Mouse (Mus musculus): ENCODE measurements around the gene 5330417H12Rik. TPM values are rescaled to one million over a fixed set of nuclear protein-coding genes. Genes with fewer than 3 reads are reported as not detected.

Gene 5330417H12Rik
- polyA plus RNA-seq, 1 experiment from 2014 or later: not detected

- WGBS: under 1% methylated on average over 23 of the region's 24 CpGs
- no peaks in the 10 kb centered on the region for H3K27me3 ChIP-seq (ENCODE audit: control insufficient read depth, insufficient read depth, low read length)
- peak within 1 kb of the TSS; percentile 51 for H3K4me3 ChIP-seq (ENCODE audit: low read depth, low read length)
- H3K9ac ChIP-seq (ENCODE audit: low read length): peak within 1 kb of the TSS; percentile 49
- no peaks in the 10 kb centered on the region for H3K9me3 ChIP-seq (ENCODE audit: control insufficient read depth, low read length)
- H3K36me3 ChIP-seq (ENCODE audit: control insufficient read depth, insufficient read depth, low read length): no peaks in the 10 kb centered on the region
- DNase-seq (ENCODE audit: low spot score, missing footprints) (peak; percentile 98), ATAC-seq (ENCODE audit: low FRiP score) (peak; percentile 99)
- no peak within 1 kb of the TSS for H3K27ac ChIP-seq (ENCODE audit: low read depth, low read length)
- peak within 1 kb of the TSS; percentile 94 for H3K4me2 ChIP-seq
- peaks cover 3% of the 10 kb centered on the region; the same call in 1 of the 2 replicates for H3K4me1 ChIP-seq (ENCODE audit: control insufficient read depth, insufficient read depth, low read length)
Measured at GRCm38 (mm10) chr7:107594857-107595402, 30.0 kb downstream of the 5330417H12Rik start, which contains the start of gene Ppfibp2. Gene Ppfibp2 (plus strand): TSS chr7:107595207.

- Histone ChIP-seq H3K27ac (ENCODE audit: low read depth, low read length) (no peak overlapping the region), H3K9me3 (ENCODE audit: control insufficient read depth, low read length) (no peaks in the 10 kb centered on the region), H3K27me3 (ENCODE audit: control insufficient read depth, insufficient read depth, low read length) (no peaks in the 10 kb centered on the region), H3K36me3 (ENCODE audit: control insufficient read depth, insufficient read depth, low read length) (no peaks in the 10 kb centered on the region), H3K4me2 (peak overlapping the region; percentile 94), H3K4me1 (ENCODE audit: control insufficient read depth, insufficient read depth, low read length) (peaks cover 3% of the 10 kb centered on the region; the same call in 1 of the 2 replicates), H3K9ac (ENCODE audit: low read length) (peak overlapping the region; percentile 49), H3K4me3 (ENCODE audit: low read depth, low read length) (peak overlapping the region; percentile 51)
- peak; percentile 75 for ATAC-seq (ENCODE audit: low FRiP score)
- DNase-seq (ENCODE audit: low spot score, missing footprints): no peak
- 1% methylated on average over 16 of the region's 16 CpGs for WGBS
Measured at GRCm38 (mm10) chr7:107594325-107594856, 30.6 kb downstream of the 5330417H12Rik start.

- Histone ChIP-seq H3K27me3 (ENCODE audit: control insufficient read depth, insufficient read depth, low read length) (no peaks in the 10 kb centered on the region), H3K9ac (ENCODE audit: low read length) (no peak overlapping the region), H3K9me3 (ENCODE audit: control insufficient read depth, low read length) (no peaks in the 10 kb centered on the region), H3K4me3 (ENCODE audit: low read depth, low read length) (no peak overlapping the region), H3K4me2 (peak overlapping the region; percentile 94; the same call in 1 of the 2 replicates), H3K4me1 (ENCODE audit: control insufficient read depth, insufficient read depth, low read length) (peaks cover 3% of the 10 kb centered on the region; the same call in 1 of the 2 replicates), H3K36me3 (ENCODE audit: control insufficient read depth, insufficient read depth, low read length) (no peaks in the 10 kb centered on the region), H3K27ac (ENCODE audit: low read depth, low read length) (no peak overlapping the region)
- ATAC-seq (ENCODE audit: low FRiP score) (no peak), DNase-seq (ENCODE audit: low spot score, missing footprints) (peak; percentile 78)
- WGBS: 37% methylated on average over 7 of the region's 7 CpGs
Measured at GRCm38 (mm10) chr7:107593904-107594303, 31.1 kb downstream of the 5330417H12Rik start.

- no peak for ATAC-seq (ENCODE audit: low FRiP score)
- no peak overlapping the region for H3K4me2 ChIP-seq
- peaks cover 3% of the 10 kb centered on the region; the same call in 1 of the 2 replicates for H3K4me1 ChIP-seq (ENCODE audit: control insufficient read depth, insufficient read depth, low read length)
- H3K9ac ChIP-seq (ENCODE audit: low read length): no peak overlapping the region
- no peak overlapping the region for H3K27ac ChIP-seq (ENCODE audit: low read depth, low read length)
- no peaks in the 10 kb centered on the region for H3K27me3 ChIP-seq (ENCODE audit: control insufficient read depth, insufficient read depth, low read length)
- 62% methylated on average over 2 of the region's 2 CpGs for WGBS
- no peak overlapping the region for H3K4me3 ChIP-seq (ENCODE audit: low read depth, low read length)
- DNase-seq (ENCODE audit: low spot score, missing footprints): peak; percentile 78
- no peaks in the 10 kb centered on the region for H3K9me3 ChIP-seq (ENCODE audit: control insufficient read depth, low read length)
- no peaks in the 10 kb centered on the region for H3K36me3 ChIP-seq (ENCODE audit: control insufficient read depth, insufficient read depth, low read length)
Measured at GRCm38 (mm10) chr7:107592641-107593040, 32.3 kb downstream of the 5330417H12Rik start.

GRCm38 (mm10) chr7:107574276-107574675 lies 50.7 kb downstream of the 5330417H12Rik start:
- H3K27me3 ChIP-seq (ENCODE audit: control insufficient read depth, insufficient read depth, low read length): no peaks in the 10 kb centered on the region
- no peaks in the 10 kb centered on the region for H3K9me3 ChIP-seq (ENCODE audit: control insufficient read depth, low read length)
- no peaks in the 10 kb centered on the region for H3K36me3 ChIP-seq (ENCODE audit: control insufficient read depth, insufficient read depth, low read length)
- no peak overlapping the region for H3K4me2 ChIP-seq
- ATAC-seq (ENCODE audit: low FRiP score) (no peak), DNase-seq (ENCODE audit: low spot score, missing footprints) (peak; percentile 65)
- H3K4me1 ChIP-seq (ENCODE audit: control insufficient read depth, insufficient read depth, low read length): no peaks in the 10 kb centered on the region
- H3K27ac ChIP-seq (ENCODE audit: low read depth, low read length): no peak overlapping the region
- WGBS: 70% methylated on average over 3 of the region's 3 CpGs
- no peak overlapping the region for H3K9ac ChIP-seq (ENCODE audit: low read length)
- H3K4me3 ChIP-seq (ENCODE audit: low read depth, low read length): no peak overlapping the region

Other genes starting within 250 kb of the 5330417H12Rik start
- gene Olfml1, start 57.7 kb downstream of the 5330417H12Rik start, polyA plus RNA-seq (2014; fragmentation: Nextera tagmentation; extraction: Ambion mirVana): 6.8 and 8.2 TPM in 2 replicates
- gene Ppfibp2, start 30.0 kb downstream of the 5330417H12Rik start, polyA plus RNA-seq (2014; fragmentation: Nextera tagmentation; extraction: Ambion mirVana): 2.9 and 3.5 TPM in 2 replicates
- 0.56 TPM in 1 of 2 replicates, not detected in the other for gene Cyb5r2, start 132.9 kb upstream of the 5330417H12Rik start, polyA plus RNA-seq (2014; fragmentation: Nextera tagmentation; extraction: Ambion mirVana)
- gene Ovch2, start 176.0 kb upstream of the 5330417H12Rik start, polyA plus RNA-seq (2014; fragmentation: Nextera tagmentation; extraction: Ambion mirVana): not detected in 2 replicates
- not detected in 2 replicates for gene Olfr467, start 187.1 kb upstream of the 5330417H12Rik start, polyA plus RNA-seq (2014; fragmentation: Nextera tagmentation; extraction: Ambion mirVana)
- not detected in 2 replicates for gene Olfr469, start 200.4 kb upstream of the 5330417H12Rik start, polyA plus RNA-seq (2014; fragmentation: Nextera tagmentation; extraction: Ambion mirVana)
- gene Olfr470, start 222.3 kb upstream of the 5330417H12Rik start, polyA plus RNA-seq (2014; fragmentation: Nextera tagmentation; extraction: Ambion mirVana): not detected in 2 replicates

Data from midbrain, embryonic 11.5 days (tissue).